Mouse (Mus musculus) cortical plate, adult 2 months (tissue): ENCODE measurements around the gene Prph.

Experiments
- CTCF ChIP-seq: fragments of 200-500 bp; IDR thresholded peaks from 2 replicates; pipeline ENCODE4 v1.5.1; 2011; ENCODE audit warnings: mild to moderate bottlenecking, control low read depth, low read length; ENCODE audit not compliant: insufficient read depth; ENCODE audit errors: extremely low read depth
- POLR2A ChIP-seq: fragments of 200-500 bp; IDR thresholded peaks from 2 replicates; pipeline ENCODE4 v1.6.1; 2011; ENCODE audit warnings: mild to moderate bottlenecking, low read length, control low read depth; ENCODE audit not compliant: insufficient read depth; ENCODE audit errors: extremely low read depth

GRCm38 (mm10) chr15:99056332-99056731, 1.4 kb downstream of the Prph start:
- TF ChIP-seq POLR2A = no peak
- TF ChIP-seq CTCF = peak; percentile 44
